7 mouse cellular contexts compared by ENCODE assay signal in the genomic region with DNA sequence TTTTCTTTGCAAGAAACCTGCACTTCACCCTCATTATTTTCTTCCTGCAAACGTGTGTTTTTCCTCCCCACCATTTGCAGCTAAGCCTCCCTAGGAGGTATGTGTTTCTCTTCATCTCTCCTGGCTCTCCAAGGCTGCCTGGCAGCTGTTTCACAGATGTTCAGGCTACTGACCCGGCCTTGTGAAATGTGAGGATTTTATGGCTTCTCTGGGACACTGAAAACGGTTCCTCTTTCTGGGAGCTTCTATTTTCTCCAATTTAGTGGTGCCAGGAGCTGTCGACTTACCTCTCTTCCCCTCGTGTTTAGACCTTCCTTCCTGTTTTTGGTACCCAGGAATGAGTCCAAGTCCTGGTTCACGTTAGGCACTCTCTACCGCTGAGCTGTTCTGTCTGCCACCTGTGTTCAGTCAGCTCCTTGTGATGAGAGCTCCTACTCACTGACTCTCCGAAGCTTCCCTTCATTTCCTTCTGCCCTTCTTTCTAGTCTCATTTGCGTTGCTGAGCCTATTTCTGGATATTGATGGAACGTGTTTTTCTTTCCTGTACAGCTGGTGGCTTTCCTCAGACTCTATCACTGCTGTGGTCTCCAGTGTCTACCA.
DNase-seq lines count a peak whose midpoint lies in the region; ATAC-seq lines count a peak whose summit lies in the region.

No protein-coding gene starts in this region.

- H3K4me2 ChIP-seq in limb, embryonic 12.5 days: peak overlapping the region; percentile 35

- no peaks in the 10 kb centered on the region for H3K27me3 ChIP-seq in embryonic facial prominence, embryonic 10.5 days (replicated peaks; ENCODE audit: low read depth, poor library complexity, severe bottlenecking)
- peaks cover 40% of the 10 kb centered on the region for H3K27me3 ChIP-seq in limb, embryonic 12.5 days

- no peak overlapping the region for H3K9ac ChIP-seq in limb, embryonic 12.5 days (replicated peaks)

- peak; percentile 76 for ATAC-seq in limb, embryonic 12.5 days (ENCODE audit: insufficient number of reproducible peaks, insufficient read depth, low FRiP score, low TSS enrichment, low read depth)
- ATAC-seq in megakaryocyte progenitor cell, adult 5-6 weeks (replicated peaks; ENCODE audit: poor library complexity): no peak

- H3K4me3 ChIP-seq in embryonic facial prominence, embryonic 10.5 days: no peak overlapping the region
- no peak overlapping the region for H3K4me3 ChIP-seq in limb, embryonic 12.5 days (replicated peaks)

- H3K36me3 ChIP-seq in embryonic facial prominence, embryonic 10.5 days (replicated peaks): no peaks in the 10 kb centered on the region
- H3K36me3 ChIP-seq in limb, embryonic 12.5 days: no peaks in the 10 kb centered on the region

- H3K9me3 ChIP-seq in embryonic facial prominence, embryonic 10.5 days: no peaks in the 10 kb centered on the region
- H3K9me3 ChIP-seq in limb, embryonic 12.5 days: no peaks in the 10 kb centered on the region

- DNase-seq in kidney, postnatal 10 days: peak; percentile 27
- no peak for DNase-seq in kidney, postnatal 25 days
- peak; percentile 40 for DNase-seq in embryonic facial prominence, embryonic 10.5 days (ENCODE audit: low spot score)
- peak; percentile 82 for DNase-seq in forelimb bud, embryonic 11.5 days (ENCODE audit: low read depth, low spot score)
- DNase-seq in kidney, adult 8-10 months: no peak

- peaks cover 21% of the 10 kb centered on the region for H3K4me1 ChIP-seq in embryonic facial prominence, embryonic 10.5 days
- peaks cover 52% of the 10 kb centered on the region for H3K4me1 ChIP-seq in limb, embryonic 12.5 days (replicated peaks)

- 48% methylated on average over 10 of the region's 10 CpGs for WGBS in embryonic facial prominence, embryonic 10.5 days
- WGBS in limb, embryonic 12.5 days: 7% methylated on average over 10 of the region's 10 CpGs

- H3K27ac ChIP-seq in embryonic facial prominence, embryonic 10.5 days (replicated peaks): peak overlapping the region; percentile 12; the same call in 1 of the 2 replicates
- H3K27ac ChIP-seq in limb, embryonic 12.5 days: peak overlapping the region; percentile 85

Comparison
In these comparisons a context has a peak if more than half of its experiments do, and no peak if none do; other contexts are left out.
1. DNase-seq: peak in kidney, postnatal 10 days (single experiment), embryonic facial prominence, embryonic 10.5 days (single experiment) and forelimb bud, embryonic 11.5 days (single experiment); none in kidney, postnatal 25 days (0 of 2) and kidney, adult 8-10 months (0 of 2).